Comparison of ENCODE assay signal across 23 mouse cellular contexts in the genomic region with DNA sequence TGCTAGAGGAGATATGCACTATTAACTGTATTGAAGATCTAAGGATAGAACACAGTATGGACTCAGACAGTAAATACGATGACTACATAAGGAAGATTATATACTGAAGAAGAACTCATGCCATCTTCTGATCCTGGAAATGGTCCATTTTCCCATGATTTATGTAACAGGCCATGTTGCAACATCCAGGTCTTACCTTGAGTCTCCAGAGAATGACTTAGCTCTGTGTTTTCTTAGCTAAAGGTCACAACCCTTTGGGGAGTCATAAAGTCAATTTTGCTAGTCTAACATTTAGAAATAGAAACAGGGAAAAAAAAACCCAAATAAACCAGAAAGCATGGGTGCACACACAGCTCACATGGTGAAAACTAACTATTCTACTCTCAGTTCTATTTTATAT.
"Had no signal": no experiment of that assay in that cellular context is flagged by ENCODE, and none has a peak within 500 bp of the region (broad histone marks: within the 10 kb centered on the region; RNA-seq: fewer than 3 reads in every experiment).

No protein-coding gene starts in this region.

- H3K27me3 ChIP-seq: kidney, embryonic 15.5 days; limb, embryonic 12.5 days; limb, embryonic 15.5 days; liver, embryonic 13.5 days; megakaryocyte, embryonic 14.5 days; midbrain, embryonic 15.5 days; neural tube, embryonic 12.5 days; neural tube, embryonic 15.5 days had no signal

- DNase-seq: kidney, adult 8-10 months; kidney, postnatal 10 days; kidney, postnatal 36 days; layer of hippocampus, postnatal 36 days; left cerebral cortex, postnatal 4 days; liver, embryonic 13.5 days; lung, adult 2 months; right cerebral cortex, adult 18-20 months; right cerebral cortex, postnatal 14 days; right cerebral cortex, postnatal 4 days; thymus, adult 2 months; thymus, postnatal 14 days; thymus, postnatal 4 days had no signal

- H3K4me2 ChIP-seq: kidney, embryonic 15.5 days; limb, embryonic 12.5 days; limb, embryonic 15.5 days; liver, embryonic 13.5 days; midbrain, embryonic 15.5 days; neural tube, embryonic 12.5 days; neural tube, embryonic 15.5 days had no signal

- H3K4me3 ChIP-seq: kidney, embryonic 15.5 days; left cerebral cortex, adult 2 months; limb, embryonic 12.5 days; limb, embryonic 15.5 days; liver, embryonic 13.5 days; megakaryocyte, embryonic 14.5 days; midbrain, embryonic 10.5 days; midbrain, embryonic 15.5 days; neural tube, embryonic 12.5 days; neural tube, embryonic 15.5 days had no signal

- H3K27ac ChIP-seq: kidney, embryonic 15.5 days; left cerebral cortex, adult 2 months; limb, embryonic 12.5 days; limb, embryonic 15.5 days; liver, embryonic 13.5 days; midbrain, embryonic 10.5 days; midbrain, embryonic 15.5 days; neural tube, embryonic 12.5 days; neural tube, embryonic 15.5 days; stomach, postnatal 0 days had no signal

- H3K4me1 ChIP-seq: kidney, embryonic 15.5 days; limb, embryonic 12.5 days; limb, embryonic 15.5 days; liver, embryonic 13.5 days; midbrain, embryonic 10.5 days; midbrain, embryonic 15.5 days; neural tube, embryonic 12.5 days; neural tube, embryonic 15.5 days had no signal

- H3K9ac ChIP-seq: kidney, embryonic 15.5 days; limb, embryonic 12.5 days; limb, embryonic 15.5 days; liver, embryonic 13.5 days; midbrain, embryonic 15.5 days; neural tube, embryonic 12.5 days; neural tube, embryonic 15.5 days had no signal

- ATAC-seq: midbrain, embryonic 15.5 days had no signal

- H3K9me3 ChIP-seq: kidney, embryonic 15.5 days; limb, embryonic 12.5 days; limb, embryonic 15.5 days; liver, embryonic 13.5 days; midbrain, embryonic 10.5 days; midbrain, embryonic 15.5 days; neural tube, embryonic 12.5 days; neural tube, embryonic 15.5 days had no signal

- H3K36me3 ChIP-seq: limb, embryonic 15.5 days; midbrain, embryonic 10.5 days; midbrain, embryonic 15.5 days; neural tube, embryonic 12.5 days; neural tube, embryonic 15.5 days had no signal
